21 mouse cellular contexts compared by ENCODE assay signal in the genomic region with DNA sequence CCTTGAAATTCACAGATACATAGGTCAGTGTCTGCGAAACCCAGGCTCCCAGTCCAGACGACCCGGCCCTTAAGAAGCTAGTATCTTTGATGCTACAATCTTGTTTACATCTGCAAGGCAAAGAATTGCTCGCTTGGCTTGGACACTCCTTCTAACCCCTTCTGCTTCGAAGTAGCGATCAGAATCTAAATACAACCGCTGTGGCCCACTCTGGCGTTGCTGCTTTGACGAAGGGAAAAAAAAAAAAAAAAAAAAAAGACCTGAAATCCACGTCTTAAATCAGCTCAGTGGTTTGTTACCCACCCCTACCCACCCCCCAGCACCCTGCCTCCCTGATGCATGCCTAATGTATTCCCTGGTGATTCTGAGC. TPM values are rescaled to one million over a fixed set of nuclear protein-coding genes. Genes with fewer than 3 reads are reported as not detected.
DNase-seq lines count a peak whose midpoint lies in the region; ATAC-seq and TF ChIP-seq lines count a peak whose summit lies in the region.
"Had no signal": no experiment of that assay in that cellular context is flagged by ENCODE, and none has a peak within 500 bp of the region (broad histone marks: within the 10 kb centered on the region; RNA-seq: fewer than 3 reads in every experiment).

No protein-coding gene starts in this region.

- peaks cover 80% of the 10 kb centered on the region for H3K27me3 ChIP-seq in liver, embryonic 11.5 days (replicated peaks; ENCODE audit: control insufficient read depth, insufficient read depth, low read length)
- peaks cover 22% of the 10 kb centered on the region for H3K27me3 ChIP-seq in stomach, embryonic 14.5 days (ENCODE audit: control insufficient read depth, insufficient read depth, low read length)
- H3K27me3 ChIP-seq in stomach, postnatal 0 days (ENCODE audit: control insufficient read depth, insufficient read depth, low read length): peaks cover 7% of the 10 kb centered on the region; the same call in 1 of the 2 replicates
- peaks cover 79% of the 10 kb centered on the region for H3K27me3 ChIP-seq in embryonic facial prominence, embryonic 15.5 days

- H3K4me2 ChIP-seq in liver, embryonic 11.5 days: no peak overlapping the region
- peak overlapping the region; percentile 28; the same call in 1 of the 2 replicates for H3K4me2 ChIP-seq in stomach, embryonic 14.5 days (replicated peaks; ENCODE audit: low read depth, low read length)
- H3K4me2 ChIP-seq in stomach, postnatal 0 days (replicated peaks; ENCODE audit: low read depth): no peak overlapping the region
- H3K4me2 ChIP-seq in embryonic facial prominence, embryonic 15.5 days (replicated peaks): peak overlapping the region; percentile 37; the same call in 1 of the 2 replicates
- H3K4me2 ChIP-seq: hindbrain, embryonic 15.5 days; liver, embryonic 15.5 days; lung, embryonic 15.5 days had no signal

- H3K4me1 ChIP-seq in liver, embryonic 11.5 days (replicated peaks; ENCODE audit: control insufficient read depth, insufficient read depth, low read length): no peaks in the 10 kb centered on the region
- 0 out of 2 replicates have a peak, but pooled peaks cover 3% of the 10 kb centered on the region for H3K4me1 ChIP-seq in stomach, embryonic 14.5 days (ENCODE audit: control insufficient read depth, insufficient read depth, low read length)
- H3K4me1 ChIP-seq in stomach, postnatal 0 days (replicated peaks; ENCODE audit: control insufficient read depth, insufficient read depth): no peaks in the 10 kb centered on the region
- peaks cover 14% of the 10 kb centered on the region for H3K4me1 ChIP-seq in embryonic facial prominence, embryonic 15.5 days
- H3K4me1 ChIP-seq: liver, embryonic 15.5 days had no signal

- H3K9ac ChIP-seq in liver, embryonic 11.5 days (ENCODE audit: low read depth, low read length): no peak overlapping the region
- H3K9ac ChIP-seq in stomach, embryonic 14.5 days (replicated peaks; ENCODE audit: low read depth, low read length): no peak overlapping the region
- no peak overlapping the region for H3K9ac ChIP-seq in stomach, postnatal 0 days (ENCODE audit: low read length)
- H3K9ac ChIP-seq in embryonic facial prominence, embryonic 15.5 days: no peak overlapping the region
- H3K9ac ChIP-seq: heart, embryonic 15.5 days; hindbrain, embryonic 15.5 days; liver, embryonic 15.5 days; lung, embryonic 15.5 days had no signal

- TF ChIP-seq EP300 in stomach, postnatal 0 days (optimal IDR thresholded peaks at IDR 0.05): no peak

- H3K4me3 ChIP-seq in liver, embryonic 11.5 days (ENCODE audit: low read depth, low read length): no peak overlapping the region
- no peak overlapping the region for H3K4me3 ChIP-seq in stomach, embryonic 14.5 days (ENCODE audit: low read depth, low read length)
- H3K4me3 ChIP-seq in stomach, postnatal 0 days (ENCODE audit: low read depth, low read length): no peak overlapping the region
- 0 out of 2 replicates have a peak overlapping the region, but pooled peaks have one; percentile 30 for H3K4me3 ChIP-seq in embryonic facial prominence, embryonic 15.5 days (replicated peaks)
- H3K4me3 ChIP-seq: forebrain, embryonic 10.5 days; heart, adult 2 months; hindbrain, embryonic 15.5 days; liver, embryonic 15.5 days; lung, embryonic 15.5 days had no signal

- no peaks in the 10 kb centered on the region for H3K9me3 ChIP-seq in liver, embryonic 11.5 days (ENCODE audit: control insufficient read depth, low read length)
- H3K9me3 ChIP-seq in stomach, embryonic 14.5 days (ENCODE audit: control insufficient read depth, low read depth, low read length): no peaks in the 10 kb centered on the region
- H3K9me3 ChIP-seq in stomach, postnatal 0 days (ENCODE audit: control insufficient read depth, low read length): no peaks in the 10 kb centered on the region
- no peaks in the 10 kb centered on the region for H3K9me3 ChIP-seq in embryonic facial prominence, embryonic 15.5 days (replicated peaks)
- H3K9me3 ChIP-seq: forebrain, embryonic 10.5 days; heart, embryonic 15.5 days; hindbrain, embryonic 15.5 days; liver, embryonic 15.5 days; lung, embryonic 15.5 days had no signal

- WGBS in liver, embryonic 11.5 days: 2% methylated on average over 10 of the region's 10 CpGs
- 6% methylated on average over 10 of the region's 10 CpGs for WGBS in stomach, embryonic 14.5 days
- WGBS in stomach, postnatal 0 days: 11% methylated on average over 10 of the region's 10 CpGs
- 4% methylated on average over 10 of the region's 10 CpGs for WGBS in embryonic facial prominence, embryonic 15.5 days

- ATAC-seq in liver, embryonic 11.5 days (replicated peaks; ENCODE audit: low FRiP score): no peak
- no peak for ATAC-seq in stomach, embryonic 14.5 days (ENCODE audit: insufficient number of reproducible peaks, insufficient read depth, low FRiP score, low read depth)
- no peak for ATAC-seq in stomach, postnatal 0 days (ENCODE audit: low FRiP score, low TSS enrichment)
- ATAC-seq in embryonic facial prominence, embryonic 15.5 days (ENCODE audit: insufficient number of reproducible peaks, low FRiP score, low TSS enrichment, low read depth): no peak
- ATAC-seq: activated CD4-positive, CD25-positive, alpha-beta regulatory T cell, adult 4 months had no signal

- TF ChIP-seq CTCF in stomach, postnatal 0 days (IDR thresholded peaks at IDR 0.05; ENCODE audit: low read depth): no peak

- peak; percentile 32 for DNase-seq in liver, embryonic 11.5 days (ENCODE audit: low spot score)
- DNase-seq in liver: no peak
- no peak for DNase-seq in stomach, postnatal 0 days (ENCODE audit: low spot score)
- DNase-seq in lung, postnatal 14 days: no peak
- DNase-seq in lung, postnatal 4 days: no peak
- DNase-seq: adrenal gland, adult 8-10 months; cerebellum, adult 18-20 months; gastrocnemius, postnatal 25 days; heart, postnatal 36 days; kidney, adult 11 months; thymus, adult 2 months had no signal

- H3K27ac ChIP-seq in liver, embryonic 11.5 days (ENCODE audit: low read depth, low read length): no peak overlapping the region
- no peak overlapping the region for H3K27ac ChIP-seq in stomach, embryonic 14.5 days (ENCODE audit: low read length)
- no peak overlapping the region for H3K27ac ChIP-seq in stomach, postnatal 0 days (replicated peaks)
- H3K27ac ChIP-seq in embryonic facial prominence, embryonic 15.5 days (replicated peaks): no peak overlapping the region
- H3K27ac ChIP-seq: forebrain, embryonic 10.5 days; heart, adult 2 months; heart, embryonic 15.5 days; hindbrain, embryonic 15.5 days; liver, embryonic 15.5 days; lung, embryonic 15.5 days; macrophage had no signal

- no peaks in the 10 kb centered on the region for H3K36me3 ChIP-seq in liver, embryonic 11.5 days (ENCODE audit: control insufficient read depth, insufficient read depth, low read length)
- no peaks in the 10 kb centered on the region for H3K36me3 ChIP-seq in stomach, embryonic 14.5 days (ENCODE audit: control insufficient read depth, insufficient read depth, low read length)
- H3K36me3 ChIP-seq in stomach, postnatal 0 days (ENCODE audit: control insufficient read depth, insufficient read depth, low read length): no peaks in the 10 kb centered on the region
- no peaks in the 10 kb centered on the region for H3K36me3 ChIP-seq in embryonic facial prominence, embryonic 15.5 days
- H3K36me3 ChIP-seq: forebrain, embryonic 10.5 days; heart, embryonic 15.5 days; hindbrain, embryonic 15.5 days; liver, embryonic 15.5 days; lung, embryonic 15.5 days had no signal

RNA-seq across cellular contexts. Expression of a gene that starts 3.1 kb away (rescaled TPM):
- polyA plus RNA-seq in liver, embryonic 11.5 days (2014; fragmentation: Nextera tagmentation; extraction: Ambion mirVana): 17.7 and 23.1 TPM in 2 replicates
- 24.2 and 24.7 TPM in 2 replicates for polyA plus RNA-seq in stomach, embryonic 14.5 days (2014; fragmentation: Nextera tagmentation; extraction: Ambion mirVana)
- polyA plus RNA-seq in stomach, postnatal 0 days (2015; fragmentation: Nextera tagmentation; extraction: Ambion mirVana): 9.7 and 10.8 TPM in 2 replicates
- polyA plus RNA-seq in embryonic facial prominence, embryonic 15.5 days (2015; fragmentation: Nextera tagmentation; extraction: Ambion mirVana): 82.5 and 88.3 TPM in 2 replicates
- polyA plus RNA-seq: activated CD4-positive, CD25-positive, alpha-beta regulatory T cell, adult 4 months; macrophage had no signal

Comparison
In these comparisons a context has a peak if more than half of its experiments do, and no peak if none do; other contexts are left out.
1. H3K4me2 ChIP-seq: peak in stomach, embryonic 14.5 days (single experiment) and embryonic facial prominence, embryonic 15.5 days (single experiment); none in liver, embryonic 11.5 days (single experiment) and stomach, postnatal 0 days (single experiment).